Mouse (Mus musculus) fibroblast of lung, adult 2 months (primary cell): ENCODE results near the gene Exoc3l2.
"Not testable (repeated sequence)": the region's sequence is repeated elsewhere in the genome, so short reads cannot be mapped to it uniquely, and the experiment has no call there.

Experiments
- DNase-seq: peaks from one replicate; pipeline ENCODE4 v3.0.0-alpha.2; 2011; ENCODE audit warnings: low read depth

The Exoc3l2 gene

DNA sequence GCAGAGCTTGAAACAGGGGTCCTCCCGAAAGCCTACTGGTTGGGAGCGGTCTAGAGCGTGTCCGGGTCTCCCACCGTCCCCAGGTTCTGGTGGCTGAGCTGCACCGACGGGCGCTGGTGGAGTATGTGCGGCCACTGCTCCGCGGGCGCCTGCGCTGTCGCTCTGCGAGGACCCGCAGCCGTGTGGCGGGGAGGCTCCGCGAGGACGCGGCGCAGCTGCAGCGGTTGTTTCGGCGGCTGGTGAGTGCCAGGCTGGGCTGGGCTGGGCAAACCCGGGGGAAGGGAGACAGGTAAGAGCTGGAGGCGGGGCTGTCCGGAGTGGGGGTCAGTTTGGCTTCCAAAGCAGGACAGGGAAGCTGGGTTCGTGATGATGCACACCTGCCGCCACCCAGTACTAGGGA is 26.4 kb downstream of the Exoc3l2 start:
- DNase-seq, result no peak

DNA sequence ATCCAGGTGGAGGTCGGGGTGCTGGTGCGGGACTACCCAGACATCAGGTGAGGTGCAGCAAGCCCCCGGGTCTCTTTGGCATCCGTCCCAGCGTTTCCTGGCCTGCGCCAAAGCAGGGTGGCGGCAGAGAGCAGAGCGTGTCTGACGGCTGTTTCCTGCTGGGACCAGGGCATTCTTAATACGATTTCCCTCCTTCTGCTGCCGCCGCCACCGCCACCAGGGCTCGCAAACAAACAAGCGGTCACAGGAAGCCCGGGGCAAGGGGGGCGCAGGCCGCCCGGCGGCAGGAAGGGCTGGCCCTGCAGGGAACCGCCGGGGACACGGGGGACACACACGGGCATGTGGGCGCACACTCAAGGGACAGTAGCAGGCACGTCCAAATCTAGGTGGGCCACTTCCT is 28.6 kb downstream of the Exoc3l2 start:
- no peak for DNase-seq

DNA sequence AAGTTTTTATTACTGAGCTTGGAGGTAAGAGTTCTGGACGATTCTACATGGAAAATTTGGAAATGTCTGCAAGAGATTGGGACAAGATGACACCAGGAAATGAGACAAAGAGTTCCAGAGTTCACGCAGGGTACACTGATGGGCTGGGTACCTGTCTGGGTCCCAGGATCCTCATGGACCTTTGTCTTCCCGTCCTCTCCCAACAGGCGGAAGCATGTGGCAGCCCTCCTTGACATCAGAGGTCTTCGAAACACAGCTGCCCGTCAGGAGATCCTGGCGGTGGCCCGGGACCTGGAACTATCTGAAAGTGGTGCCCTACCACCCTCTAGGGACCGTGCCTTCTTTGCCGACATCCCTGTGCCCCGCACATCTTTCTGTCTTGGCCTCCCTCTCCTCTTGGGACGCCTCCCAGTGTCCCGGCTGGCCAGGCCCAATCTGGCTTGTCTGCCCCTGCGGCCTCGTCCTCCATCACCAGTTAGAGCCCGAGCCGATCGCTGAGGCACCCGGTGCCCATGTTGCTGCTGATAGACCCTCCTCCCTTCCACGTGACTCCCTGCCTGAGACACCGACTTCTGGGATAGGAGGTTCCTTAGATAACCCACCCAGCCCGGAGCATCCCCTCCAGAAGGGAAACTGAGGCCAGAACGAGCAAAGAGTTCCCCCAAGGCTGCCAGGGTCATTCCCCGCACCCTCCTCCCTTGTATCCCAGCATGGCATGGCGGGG is 31.8 kb downstream of the Exoc3l2 start:
- DNase-seq, result no peak

DNA sequence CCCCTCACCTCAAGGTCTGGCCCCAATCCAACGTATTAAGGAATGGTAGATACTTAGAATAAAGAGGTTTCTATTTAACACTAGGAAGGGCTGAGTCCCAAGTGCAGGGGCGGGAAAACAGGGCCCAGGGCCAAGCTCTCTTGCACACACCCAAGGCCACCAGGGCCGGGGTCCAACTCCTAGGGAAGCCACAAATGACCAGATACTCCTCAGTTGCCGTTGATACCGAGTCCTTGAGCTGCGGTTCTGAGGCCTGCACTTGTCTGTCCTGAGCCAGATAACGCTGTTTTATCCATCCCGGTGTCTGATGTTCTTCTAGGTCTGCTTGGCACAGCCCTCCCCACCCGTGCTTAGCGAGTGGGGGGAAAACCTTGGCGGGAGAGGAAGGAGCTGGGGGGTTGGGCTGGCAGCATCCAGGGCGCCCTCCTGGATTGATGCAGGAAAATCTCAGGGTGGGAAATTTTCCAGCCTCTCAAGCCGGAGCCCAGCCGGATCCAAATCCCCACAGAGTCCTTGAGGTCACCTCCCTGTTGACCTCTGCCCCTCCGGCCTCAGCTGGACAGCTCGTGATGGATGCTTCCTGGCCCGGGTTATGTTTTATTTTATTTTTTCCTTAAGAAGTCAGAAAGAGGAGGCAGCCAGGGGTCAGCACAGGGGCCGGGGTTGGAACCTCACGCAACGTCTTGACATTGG is 32.5 kb downstream of the Exoc3l2 start:
- DNase-seq, result no peak

DNA sequence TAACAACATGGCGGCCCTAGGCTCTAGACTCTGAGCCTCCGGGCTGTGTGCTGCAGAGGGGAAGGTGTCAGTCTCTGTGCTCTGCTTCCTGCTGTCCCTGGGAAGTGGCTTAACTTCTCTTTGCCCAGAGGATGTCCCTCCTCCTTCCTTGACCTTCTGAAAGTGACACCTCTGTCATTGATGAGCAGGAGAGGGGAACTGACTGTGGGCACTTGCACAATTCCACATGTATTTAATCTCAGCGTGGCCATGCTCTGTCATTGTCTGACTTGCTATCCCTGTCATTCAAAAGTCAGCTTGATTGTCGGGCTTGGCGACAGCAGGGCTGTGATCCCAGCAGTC is 33.1 kb downstream of the Exoc3l2 start:
- no peak for DNase-seq

DNA sequence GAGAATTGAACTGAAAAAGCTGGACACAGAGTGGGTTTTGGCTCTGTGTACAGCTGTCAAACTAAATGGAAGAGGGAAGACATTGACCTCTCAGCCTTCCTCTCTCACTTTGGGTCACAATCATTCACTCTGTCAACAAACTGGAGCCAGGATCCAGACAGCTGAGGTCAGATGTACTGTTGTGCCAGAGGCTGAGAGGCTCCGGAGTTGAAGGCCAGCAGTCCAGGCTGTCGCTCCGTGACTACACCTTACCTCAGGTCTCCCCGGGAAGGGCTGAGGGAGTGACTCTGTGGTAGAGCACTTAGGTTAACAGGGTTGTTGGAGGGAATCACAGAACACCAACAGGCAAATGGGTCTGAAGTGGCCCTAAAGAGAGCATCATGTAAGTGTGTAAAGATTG is 35.2 kb downstream of the Exoc3l2 start:
- no peak for DNase-seq

DNA sequence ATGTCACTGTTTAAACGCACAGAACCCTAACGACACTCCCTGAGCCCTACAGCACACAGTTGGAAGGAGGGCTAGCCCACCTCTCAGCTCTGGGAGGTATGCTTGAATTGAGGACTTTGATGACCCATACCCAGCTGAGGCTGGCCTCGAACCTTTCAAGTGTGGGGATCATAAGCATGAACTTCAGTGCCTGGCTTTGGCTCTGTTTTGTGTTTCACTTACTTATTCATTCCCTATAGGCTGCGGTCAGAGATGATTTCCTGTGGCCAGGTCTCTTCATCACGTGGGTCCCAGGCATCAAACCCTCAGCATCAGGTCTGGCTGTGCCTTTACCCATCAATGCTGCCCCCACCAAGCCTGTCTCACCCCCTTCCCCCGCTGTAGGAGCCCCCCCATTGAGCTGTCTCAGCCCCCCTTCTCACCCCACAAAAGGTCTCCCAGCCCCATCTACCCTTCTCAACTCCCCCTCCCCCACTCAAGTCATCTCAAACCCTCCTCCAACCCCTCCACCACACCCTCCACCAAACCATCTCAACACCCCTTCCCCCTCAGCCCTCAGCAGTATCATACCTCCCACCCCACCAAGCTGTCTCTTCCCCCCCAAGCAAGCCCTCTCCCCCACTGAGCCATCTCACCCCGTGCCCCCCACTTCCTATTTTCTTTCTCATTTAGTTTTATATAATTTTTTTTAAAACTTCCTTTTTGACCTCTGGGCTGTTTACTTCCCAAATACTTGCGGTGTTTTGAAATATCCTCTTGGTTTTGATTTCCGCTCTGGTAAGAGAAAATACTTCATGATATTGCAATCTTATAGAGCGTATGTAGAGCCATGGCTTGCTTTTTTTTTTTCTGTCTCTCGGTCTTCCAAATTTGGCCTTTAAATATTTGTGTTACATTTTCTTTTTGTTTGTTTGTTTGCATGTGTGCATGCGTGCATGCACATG is 37.6 kb downstream of the Exoc3l2 start:
- DNase-seq, result no peak

DNA sequence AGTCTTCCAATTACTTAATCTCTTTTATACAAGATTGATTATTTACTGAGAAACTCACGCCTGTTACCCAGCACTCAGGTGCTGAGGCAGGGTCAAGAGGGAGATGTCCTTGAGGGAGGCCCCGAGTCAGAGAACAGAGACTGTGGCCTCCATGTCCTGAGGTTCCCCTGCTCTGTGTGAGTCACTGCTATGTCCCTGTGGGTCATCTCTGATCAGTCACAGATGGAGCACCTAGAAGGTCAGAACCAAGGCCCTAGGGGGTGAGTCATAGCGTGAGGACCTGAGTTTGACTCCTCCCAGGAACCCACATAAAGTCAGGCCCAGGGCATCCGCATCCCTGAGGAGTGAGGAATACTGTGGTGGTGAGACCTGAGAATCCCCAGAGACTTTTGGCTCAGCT is 38.5 kb downstream of the Exoc3l2 start:
- no peak for DNase-seq

DNA sequence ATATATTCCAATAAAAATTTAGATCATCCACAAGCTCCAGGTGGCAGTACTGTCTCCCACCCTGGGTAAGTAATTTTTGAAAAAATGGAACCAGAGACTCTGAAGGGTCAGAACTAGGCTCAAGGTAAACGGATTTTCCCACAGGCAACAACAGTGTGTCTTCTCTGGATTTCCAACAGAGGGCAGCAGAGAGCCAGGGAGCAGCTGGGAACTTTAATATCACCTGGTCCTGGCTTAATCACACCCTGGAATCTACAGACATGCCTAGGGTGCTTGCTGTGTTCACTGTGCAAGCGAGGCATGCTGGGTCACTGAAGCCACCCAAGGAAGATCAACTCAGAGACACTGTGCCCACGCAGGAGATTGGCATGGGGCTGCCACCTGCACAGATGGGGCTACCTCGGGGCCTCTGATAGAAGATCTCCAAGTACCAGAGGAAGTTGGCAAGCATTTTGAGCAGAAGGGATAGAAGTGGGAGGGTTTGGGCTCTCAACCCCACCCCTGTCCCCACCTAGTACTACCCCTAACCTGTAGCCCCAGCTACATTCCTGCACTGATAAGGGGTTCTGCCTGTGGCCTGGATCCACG is 40.4 kb downstream of the Exoc3l2 start:
- DNase-seq, result no peak

DNA sequence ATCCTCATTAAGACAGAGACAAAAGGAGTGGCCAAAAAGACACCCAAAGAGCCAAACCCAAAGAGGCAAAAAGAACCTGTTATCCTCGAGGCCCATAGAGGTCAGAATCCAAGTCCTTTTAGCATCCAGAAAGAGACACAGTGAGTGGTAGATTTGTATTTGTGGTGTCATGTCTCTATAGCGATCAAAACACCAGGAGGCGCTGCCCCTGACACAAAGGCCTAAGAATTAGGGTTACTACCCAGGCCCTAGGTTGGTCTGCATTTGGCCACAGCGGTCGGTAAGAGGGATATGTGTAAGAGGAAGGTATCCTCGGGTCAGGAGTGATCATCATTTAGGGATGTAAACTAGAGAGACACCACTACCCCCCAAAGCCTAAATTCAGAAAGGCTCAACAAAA is 43.2 kb downstream of the Exoc3l2 start:
- DNase-seq, result no peak

DNA sequence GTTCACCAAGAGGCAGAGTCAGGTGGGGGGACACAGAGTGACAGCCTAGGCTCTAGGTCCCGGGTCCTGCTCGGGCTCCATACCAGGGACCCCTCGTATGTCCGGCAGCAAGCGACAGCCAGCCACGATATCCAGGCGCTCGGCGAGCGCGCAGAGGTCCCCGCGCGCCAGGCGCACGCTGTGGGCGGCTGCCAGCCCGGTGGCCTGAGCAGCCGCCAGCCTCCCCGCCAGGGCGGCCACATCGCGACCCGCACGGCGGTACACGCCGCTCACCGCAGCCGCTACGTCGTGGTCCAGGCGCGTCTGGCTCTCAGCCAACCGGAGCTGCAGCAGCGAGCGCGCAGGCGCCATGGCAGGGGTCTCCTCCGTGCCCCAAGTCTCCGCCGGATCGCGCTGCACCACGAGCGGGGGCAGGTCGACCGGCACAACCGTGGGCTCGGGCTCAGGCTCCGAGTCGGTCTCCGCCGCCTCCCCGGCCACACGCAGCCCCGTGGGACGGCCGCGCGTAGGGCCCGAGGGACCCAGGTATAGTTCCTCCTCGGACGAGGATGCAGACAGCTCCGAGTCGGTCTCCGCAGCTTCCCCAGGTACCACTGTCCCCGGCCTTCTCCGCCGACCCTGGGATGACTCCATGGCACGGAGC is 44.0 kb downstream of the Exoc3l2 start:
- DNase-seq, result no peak

DNA sequence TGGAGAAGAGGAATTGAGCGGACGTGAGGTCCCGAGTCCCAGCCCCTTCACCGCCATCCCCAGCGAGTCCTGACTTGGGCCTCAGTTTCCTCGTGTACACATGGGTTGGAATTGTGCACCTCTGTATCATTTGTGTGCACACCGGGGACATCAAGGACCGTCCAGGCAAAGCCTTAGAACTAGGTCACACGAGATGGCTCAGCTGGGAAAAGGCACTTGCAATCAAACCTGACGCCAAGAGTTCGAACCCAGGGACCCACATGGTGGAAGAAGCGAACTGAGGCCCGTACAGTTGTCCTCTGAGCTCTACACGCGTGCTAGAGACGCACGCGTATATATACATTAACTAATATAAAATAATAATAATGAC is 44.5 kb downstream of the Exoc3l2 start:
- no peak for DNase-seq

DNA sequence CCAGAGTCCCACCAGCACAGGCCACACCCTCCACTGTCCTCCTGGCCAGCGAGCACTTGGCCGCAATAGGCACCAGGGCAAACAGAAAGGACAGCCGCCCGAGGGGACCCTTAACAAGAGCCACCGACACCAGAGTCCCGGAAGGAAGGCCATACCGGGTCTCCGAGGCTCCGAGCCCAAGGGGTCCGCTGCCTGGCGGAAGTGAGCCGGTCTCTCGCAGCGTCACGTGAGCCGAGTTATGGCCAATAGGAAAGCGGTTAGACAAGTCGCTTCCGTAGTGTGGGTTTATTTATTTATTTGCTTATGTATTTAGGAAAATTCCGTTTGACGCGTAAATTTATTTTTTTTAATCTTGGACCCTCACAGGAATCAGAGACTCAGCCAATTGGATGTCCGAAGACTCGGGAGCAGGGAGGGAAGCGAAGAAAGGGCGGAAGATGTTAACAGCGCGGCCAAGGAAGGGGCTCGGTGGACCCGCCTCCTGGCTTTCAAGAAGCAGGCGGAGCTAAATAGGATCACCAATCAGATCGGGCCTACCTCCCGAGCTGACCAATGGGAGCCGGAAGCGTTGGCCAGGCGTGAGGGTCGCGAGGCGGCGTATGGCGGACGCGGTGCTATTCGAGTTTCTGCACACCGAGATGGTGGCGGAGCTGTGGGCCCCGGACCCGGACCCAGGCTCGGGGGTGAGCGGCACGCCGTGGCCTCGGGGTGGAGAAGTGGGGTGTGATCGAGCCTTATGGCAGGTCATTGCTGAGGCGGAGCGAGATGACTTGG is 45.2 kb downstream of the Exoc3l2 start, which contains the start of the genes Bloc1s3 and Trappc6a:
Bloc1s3 (minus strand) TSS at position 218 of the 774 bp plus-strand sequence.
Trappc6a (plus strand) TSS at position 246 of the 774 bp plus-strand sequence.
- DNase-seq, result peak; percentile 89

DNA sequence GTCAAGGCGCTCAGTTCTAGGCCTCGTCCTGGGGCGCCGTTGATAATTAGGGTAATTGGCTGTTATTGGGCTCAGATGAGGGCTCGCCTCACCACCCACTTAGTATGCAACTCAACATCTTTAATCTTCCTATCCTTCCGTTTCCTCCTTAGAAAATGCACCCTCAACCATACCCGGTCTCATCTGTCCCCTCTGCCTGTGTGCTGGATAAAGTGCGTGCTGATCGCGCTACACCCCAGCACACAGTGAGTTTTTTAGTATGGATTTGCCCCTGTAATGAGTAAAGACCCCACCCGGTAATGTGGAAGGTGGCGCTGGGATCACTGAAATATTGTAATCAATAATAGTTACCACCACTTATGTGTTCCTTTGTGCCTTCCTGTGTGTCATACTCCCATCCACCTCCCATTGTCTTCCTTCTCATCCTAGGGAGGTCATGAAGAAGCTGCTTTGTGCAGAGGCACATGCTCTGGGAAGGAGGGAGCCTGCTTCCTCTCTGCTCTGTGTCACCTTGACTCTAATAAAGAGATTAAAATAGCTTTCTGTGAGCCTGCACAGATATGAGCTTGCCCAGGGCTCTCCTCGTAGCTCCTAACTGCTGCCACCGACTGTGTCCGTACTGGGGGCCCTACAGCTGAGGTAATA is 45.9 kb downstream of the Exoc3l2 start:
- DNase-seq, result no peak

DNA sequence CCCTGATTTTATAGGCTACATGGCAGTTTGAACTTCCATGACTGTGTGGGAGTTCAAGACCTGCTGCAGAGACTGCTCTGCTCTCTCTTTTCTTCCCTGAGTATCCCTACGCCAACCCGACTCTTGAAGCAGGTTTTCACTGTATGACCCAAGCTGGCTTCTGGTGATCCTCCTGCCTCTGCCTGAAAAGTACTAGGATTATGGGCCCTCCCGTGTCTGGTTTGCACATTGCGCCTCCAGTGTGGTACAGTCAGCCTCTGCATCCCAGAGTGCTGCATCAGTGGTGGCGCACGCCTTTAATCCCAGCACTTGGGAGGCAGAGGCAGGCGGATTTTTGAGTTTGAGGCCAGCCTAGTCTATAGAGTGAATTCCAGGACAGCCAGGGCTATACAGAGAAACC is 46.7 kb downstream of the Exoc3l2 start:
- DNase-seq, result no peak

DNA sequence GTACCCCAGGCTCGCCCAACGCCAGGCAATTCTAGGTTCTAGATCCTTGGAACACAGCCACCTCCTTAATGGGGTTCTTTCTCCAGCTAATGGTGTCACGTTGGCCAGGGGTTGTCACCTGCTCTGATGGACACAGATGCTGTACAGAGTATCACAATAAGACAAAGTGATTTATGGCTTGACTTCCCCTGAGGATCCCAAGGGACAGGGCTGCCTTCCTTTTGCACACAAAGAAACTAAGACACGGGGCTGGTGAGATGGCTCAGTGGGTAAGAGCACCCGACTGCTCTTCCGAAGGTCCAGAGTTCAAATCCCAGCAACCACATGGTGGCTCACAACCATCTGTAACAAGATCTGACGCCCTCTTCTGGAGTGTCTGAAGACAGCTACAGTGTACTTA is 48.8 kb downstream of the Exoc3l2 start:
- not testable (repeated sequence) for DNase-seq

DNA sequence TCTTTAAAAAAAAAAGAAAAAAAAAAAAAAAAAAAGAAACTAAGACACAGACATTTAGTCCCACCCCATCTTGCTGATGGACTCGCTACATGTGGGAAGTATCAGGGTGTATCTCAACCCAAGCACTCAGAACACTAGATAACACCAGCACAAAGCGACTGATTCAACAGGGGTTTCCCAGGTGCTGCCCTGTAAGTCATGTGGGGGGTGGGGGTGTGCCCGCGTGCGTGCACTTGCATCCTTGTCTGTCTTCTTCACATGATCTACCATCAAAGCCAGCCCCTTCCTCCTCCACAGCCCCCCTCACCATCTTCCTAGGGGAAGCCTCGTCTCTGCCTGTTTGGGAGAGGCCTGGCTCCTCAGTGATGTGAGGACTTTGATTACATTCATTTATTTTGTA is 49.2 kb downstream of the Exoc3l2 start:
- no peak for DNase-seq

DNA sequence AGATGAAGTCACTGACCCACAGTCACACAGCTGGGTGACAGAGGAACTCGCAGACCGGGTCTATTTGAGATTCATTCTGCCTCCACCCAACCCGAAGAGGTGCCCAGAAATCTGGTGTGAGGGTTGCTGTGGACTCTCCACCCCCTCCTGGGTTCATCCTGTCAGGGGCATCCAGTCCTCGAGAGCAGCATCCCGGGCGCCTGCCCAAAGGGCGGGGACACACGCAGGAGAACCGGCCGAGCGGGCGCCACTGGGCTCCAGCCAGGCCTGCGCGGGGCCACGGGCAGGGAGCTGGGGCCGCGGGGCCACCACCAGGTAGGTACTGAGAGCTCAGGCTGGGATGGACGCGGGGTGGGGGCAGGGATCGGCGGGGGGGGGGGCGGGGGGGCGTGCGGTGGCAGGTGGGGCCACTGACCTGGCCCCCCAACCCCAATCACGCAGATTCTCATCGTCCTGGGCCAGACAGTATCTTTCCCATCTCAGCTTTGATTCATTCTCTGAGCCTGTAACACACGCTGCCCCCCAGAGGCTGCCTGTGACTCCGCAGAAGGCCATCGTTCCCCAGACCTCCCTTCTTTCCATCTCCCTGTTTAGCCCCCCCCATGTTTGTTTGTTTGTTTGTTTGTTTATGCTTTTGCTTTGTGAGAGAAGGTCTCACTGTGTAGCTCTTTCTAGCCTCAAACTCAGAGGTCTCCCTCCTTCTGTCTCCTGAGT is 54.7 kb downstream of the Exoc3l2 start, which contains the start of gene Nkpd1:
Nkpd1 (plus strand) TSS at position 187 of the 714 bp plus-strand sequence.
- no peak for DNase-seq

DNA sequence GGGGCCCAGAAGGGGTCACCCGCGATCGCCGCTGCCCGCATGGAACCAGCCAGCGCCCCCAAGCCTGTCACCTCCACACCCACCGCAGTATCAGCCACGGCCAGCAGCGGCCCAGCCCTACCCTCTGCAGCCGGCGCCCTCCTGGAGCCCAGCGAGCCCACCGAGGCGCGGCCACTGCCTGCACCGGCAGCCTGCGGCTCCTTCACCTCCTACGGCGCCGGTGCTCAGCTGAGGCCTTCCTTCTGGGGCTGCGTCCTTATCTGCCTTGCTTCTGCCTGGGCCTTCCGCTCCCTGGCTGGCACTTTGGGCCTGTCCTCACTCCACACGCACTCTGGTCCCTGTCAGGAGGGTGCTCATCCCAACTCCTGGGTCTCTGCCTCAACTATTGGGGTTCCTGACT is 56.9 kb downstream of the Exoc3l2 start:
- DNase-seq, result no peak
